Mouse (Mus musculus) testis, adult 2 months (tissue): ENCODE data around the gene Rpl10a. TPM values are rescaled to one million over a fixed set of nuclear protein-coding genes. Genes with fewer than 3 reads are reported as not detected.

Source experiments
- H3K27ac ChIP-seq: fragments of 200-500 bp; 2 replicates; pipeline ENCODE4 v1.5.1; 2012; ENCODE audit warnings: low read depth, low read length; ENCODE audit not compliant: control insufficient read depth, insufficient read depth
- H3K27me3 ChIP-seq: fragments of 200-500 bp; 2 replicates; pipeline ENCODE4 v1.6.1; 2012; ENCODE audit warnings: mild to moderate bottlenecking, low read length, moderate library complexity; ENCODE audit not compliant: control insufficient read depth, insufficient read depth
- H3K36me3 ChIP-seq: fragments of 200-500 bp; 2 replicates; pipeline ENCODE4 v1.6.1; 2012; ENCODE audit warnings: mild to moderate bottlenecking, low read length; ENCODE audit not compliant: control insufficient read depth, insufficient read depth
- H3K4me1 ChIP-seq: fragments of 200-500 bp; 2 replicates; pipeline ENCODE4 v1.6.1; 2012; ENCODE audit warnings: low read length; ENCODE audit not compliant: control insufficient read depth, insufficient read depth
- H3K4me3 ChIP-seq: fragments of 200-500 bp; 2 replicates; pipeline ENCODE4 v1.5.1; 2012; ENCODE audit warnings: low read depth, mild to moderate bottlenecking, low read length, moderate library complexity, mixed read lengths; ENCODE audit not compliant: control insufficient read depth
- CTCF ChIP-seq: fragments of 200-500 bp; IDR thresholded peaks from 2 replicates; pipeline ENCODE4 v1.5.1; 2012; ENCODE audit warnings: low read depth, mild to moderate bottlenecking, inconsistent platforms, low read length, moderate library complexity; ENCODE audit not compliant: control insufficient read depth, insufficient read depth, insufficient replicate concordance
- POLR2A ChIP-seq: fragments of 200-500 bp; IDR thresholded peaks from 2 replicates; pipeline ENCODE4 v1.6.1; 2012; ENCODE audit warnings: low read depth, mild to moderate bottlenecking, inconsistent platforms, low read length, moderate library complexity; ENCODE audit not compliant: control insufficient read depth
- polyA plus RNA-seq: library from polyadenylated mRNA; depleted of rRNA; stranded (reverse); fragments of >200 nt; gene quantifications from 2 replicates; pipeline ENCODE4 v1.2.3, GENCODE M21; 2012

The Rpl10a gene
- polyA plus RNA-seq, 1 experiment: 444 TPM

DNA sequence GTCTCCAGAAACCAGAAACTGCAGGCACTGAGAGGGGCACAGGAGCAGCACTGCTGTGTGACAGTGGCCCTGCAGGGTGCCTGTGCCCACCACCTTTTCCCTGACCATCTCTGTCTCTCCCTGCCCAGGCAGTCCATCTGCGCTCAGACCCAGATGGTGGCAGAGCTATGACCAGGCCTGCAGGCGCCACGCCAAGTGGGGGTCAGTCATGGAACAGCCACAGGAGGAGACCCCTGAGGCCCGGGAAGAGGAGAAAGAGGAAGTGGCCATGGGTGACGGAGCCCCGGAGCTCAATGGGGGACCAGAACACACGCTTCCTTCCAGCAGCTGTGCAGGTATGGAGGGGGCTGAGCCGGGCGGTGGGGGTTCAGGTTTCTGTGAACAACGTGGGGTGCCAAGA is 42.1 kb upstream of the Rpl10a start:
- H3K4me3 ChIP-seq: no peak overlapping the region
- H3K27me3 ChIP-seq: no peaks in the 10 kb centered on the region
- H3K27ac ChIP-seq: no peak overlapping the region
- TF ChIP-seq CTCF (no peak), POLR2A (no peak)
- H3K36me3 ChIP-seq: no peaks in the 10 kb centered on the region
- no peaks in the 10 kb centered on the region for H3K4me1 ChIP-seq

DNA sequence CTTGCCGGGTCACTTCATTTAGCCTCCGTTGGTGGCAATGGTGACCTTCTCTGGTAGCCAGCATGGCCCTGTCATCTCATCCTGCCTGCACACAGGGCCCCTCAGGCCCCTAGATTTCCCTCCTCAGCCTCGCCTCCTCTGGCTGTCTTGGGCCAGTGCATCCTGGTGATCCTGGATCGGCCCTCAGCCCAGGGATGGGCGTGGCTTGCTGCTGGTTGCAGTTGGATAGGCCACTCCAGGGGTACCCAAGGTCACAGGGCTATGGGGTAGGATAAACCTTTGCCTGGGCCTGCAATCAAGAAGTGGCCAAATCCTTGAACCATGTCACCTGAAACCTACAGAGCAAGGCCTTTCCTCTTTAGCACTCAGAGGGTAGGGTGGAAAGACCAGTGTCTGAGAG is 41.3 kb upstream of the Rpl10a start:
- Histone ChIP-seq H3K36me3 (no peaks in the 10 kb centered on the region), H3K27ac (no peak overlapping the region), H3K4me3 (no peak overlapping the region), H3K4me1 (no peaks in the 10 kb centered on the region), H3K27me3 (no peaks in the 10 kb centered on the region)
- TF ChIP-seq CTCF (no peak), POLR2A (no peak)

DNA sequence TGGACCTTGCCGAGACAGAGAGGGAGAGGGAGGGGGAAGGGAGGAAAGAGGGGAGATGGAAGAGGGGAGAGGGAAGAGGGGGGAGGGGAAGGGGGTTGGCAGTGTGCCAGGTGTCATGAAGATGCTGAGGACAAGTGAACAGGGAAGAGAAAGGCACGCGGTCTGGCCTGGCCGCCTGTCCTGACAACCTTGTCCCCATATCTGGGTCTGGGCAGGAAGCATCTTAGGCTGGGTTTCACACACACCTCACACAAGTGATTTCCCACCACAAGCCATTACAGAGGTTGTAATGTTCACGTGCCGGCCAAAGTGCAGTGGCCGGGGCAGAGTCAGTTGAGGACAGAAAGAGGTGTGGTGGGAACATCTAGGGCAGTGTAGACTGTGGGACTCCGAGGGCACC is 40.7 kb upstream of the Rpl10a start:
- no peaks in the 10 kb centered on the region for H3K36me3 ChIP-seq
- no peak overlapping the region for H3K27ac ChIP-seq
- H3K27me3 ChIP-seq: no peaks in the 10 kb centered on the region
- no peak for TF ChIP-seq CTCF
- TF ChIP-seq POLR2A: no peak
- H3K4me3 ChIP-seq: no peak overlapping the region
- no peaks in the 10 kb centered on the region for H3K4me1 ChIP-seq

DNA sequence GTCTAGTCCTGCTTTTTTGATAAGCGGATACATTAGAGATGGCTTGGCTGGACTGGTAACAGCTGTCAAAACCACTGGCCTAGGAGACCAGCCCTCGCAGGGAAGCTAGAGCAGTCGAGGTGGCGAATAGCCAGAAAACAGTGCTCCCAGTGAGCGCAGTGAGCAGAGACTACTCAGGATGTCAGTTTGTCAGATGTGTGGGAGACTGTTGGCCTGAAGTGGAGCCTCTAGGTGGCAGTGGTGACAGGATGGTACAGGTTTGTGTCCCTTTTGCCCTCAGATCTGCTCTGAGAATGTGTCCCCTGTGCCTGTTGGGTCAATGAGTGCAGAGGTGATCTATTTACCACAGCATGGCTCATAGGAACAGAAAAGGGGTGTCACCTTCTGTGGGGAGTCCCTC is 40.3 kb upstream of the Rpl10a start:
- Histone ChIP-seq H3K36me3 (no peaks in the 10 kb centered on the region), H3K4me1 (no peaks in the 10 kb centered on the region)

DNA sequence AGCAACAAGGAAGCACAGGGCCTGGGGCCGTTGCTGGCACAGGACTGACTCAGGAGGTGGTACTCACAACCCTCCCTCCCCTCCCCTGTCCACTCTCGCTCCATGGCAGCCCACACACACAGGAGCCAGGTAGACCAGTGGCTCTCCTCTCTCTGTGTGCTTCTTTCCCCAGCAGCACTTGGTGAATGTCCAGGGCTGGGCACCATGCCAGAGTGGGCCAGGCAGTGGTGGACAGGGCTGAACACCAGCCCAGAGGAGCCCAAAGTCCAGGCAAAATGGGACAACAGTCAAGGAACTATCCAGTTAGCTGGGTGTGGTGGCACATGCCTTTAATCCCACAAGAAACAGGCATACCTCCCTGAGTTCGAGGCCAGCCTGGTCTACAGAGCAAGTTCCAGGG is 38.0 kb upstream of the Rpl10a start:
- H3K4me1 ChIP-seq: no peaks in the 10 kb centered on the region
- no peak overlapping the region for H3K27ac ChIP-seq

More for the DNA sequence above, 40.3 kb upstream of the Rpl10a start:
- no peak overlapping the region for H3K4me3 ChIP-seq
- H3K27me3 ChIP-seq: no peaks in the 10 kb centered on the region
- TF ChIP-seq CTCF (no peak), POLR2A (no peak)
- no peak overlapping the region for H3K27ac ChIP-seq

DNA sequence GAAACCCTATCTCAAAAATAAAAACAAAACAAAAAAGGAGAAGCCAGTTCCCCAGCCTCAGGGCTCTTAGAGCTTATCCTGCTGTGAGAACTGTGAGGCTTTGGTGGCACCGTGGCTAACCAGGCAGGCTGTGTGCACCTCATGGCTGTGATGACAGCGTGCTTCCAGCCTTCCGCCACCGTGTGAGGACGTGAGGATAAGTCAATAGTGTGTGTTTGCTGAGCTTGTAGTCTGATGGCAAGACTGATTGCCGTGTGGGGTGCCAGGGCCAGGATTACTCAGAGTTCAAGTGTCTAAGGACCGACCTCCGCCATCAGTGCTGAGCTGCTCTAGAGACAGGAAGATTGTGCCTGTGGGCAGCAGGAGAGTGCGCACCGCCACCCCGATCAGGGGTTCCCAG is 37.6 kb upstream of the Rpl10a start:
- no peaks in the 10 kb centered on the region for H3K27me3 ChIP-seq
- no peak overlapping the region for H3K4me3 ChIP-seq
- TF ChIP-seq POLR2A: no peak
- no peak for TF ChIP-seq CTCF
- H3K36me3 ChIP-seq: no peaks in the 10 kb centered on the region
- H3K4me1 ChIP-seq: no peaks in the 10 kb centered on the region
- H3K27ac ChIP-seq: no peak overlapping the region

More for the DNA sequence above, 38.0 kb upstream of the Rpl10a start:
- Histone ChIP-seq H3K36me3 (no peaks in the 10 kb centered on the region), H3K4me3 (no peak overlapping the region), H3K27me3 (no peaks in the 10 kb centered on the region)
- TF ChIP-seq POLR2A (no peak), CTCF (no peak)

DNA sequence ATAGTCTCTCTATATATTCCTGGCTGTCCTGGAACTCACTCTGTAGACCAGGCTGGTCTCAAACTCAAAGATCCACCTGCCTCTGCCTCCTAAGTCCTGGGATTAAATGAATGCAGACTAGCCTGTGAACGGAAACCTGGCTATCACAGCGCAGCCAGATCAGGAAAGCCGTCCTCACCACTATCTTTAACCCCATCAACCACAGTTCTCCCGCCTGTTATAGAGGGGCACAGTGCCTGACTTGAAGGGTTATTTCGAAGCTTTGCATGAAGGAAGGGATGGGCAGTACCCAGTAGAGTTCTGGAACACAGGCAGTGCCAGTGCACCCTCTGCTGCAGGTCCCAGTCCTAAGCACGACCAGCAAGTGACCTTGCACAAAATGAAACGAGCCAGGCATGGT is 36.9 kb upstream of the Rpl10a start:
- no peak overlapping the region for H3K27ac ChIP-seq
- no peak overlapping the region for H3K4me3 ChIP-seq
- H3K27me3 ChIP-seq: no peaks in the 10 kb centered on the region
- TF ChIP-seq CTCF (no peak), POLR2A (no peak)
- no peaks in the 10 kb centered on the region for H3K36me3 ChIP-seq
- no peaks in the 10 kb centered on the region for H3K4me1 ChIP-seq

DNA sequence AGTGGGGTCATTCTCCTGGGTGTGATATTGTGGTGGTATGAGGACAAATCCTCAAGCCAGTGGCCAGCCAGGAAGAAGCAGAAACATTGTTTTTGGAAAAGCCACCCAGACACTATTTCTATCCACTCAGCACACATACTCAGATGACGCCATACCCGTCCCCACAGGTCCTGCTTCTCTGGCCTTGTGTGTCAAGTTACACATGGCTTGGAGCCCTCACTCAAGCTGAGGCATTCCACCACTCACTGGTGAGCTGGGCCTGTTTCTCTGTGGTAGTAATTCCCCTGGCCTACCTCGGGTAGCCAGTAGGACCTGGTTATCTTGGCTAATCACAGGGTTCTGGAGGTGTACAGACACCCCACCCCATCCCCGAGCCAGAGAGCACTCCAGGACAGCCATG is 34.6 kb upstream of the Rpl10a start:
- TF ChIP-seq CTCF: no peak
- TF ChIP-seq POLR2A: no peak
- Histone ChIP-seq H3K27me3 (no peaks in the 10 kb centered on the region), H3K36me3 (no peaks in the 10 kb centered on the region), H3K27ac (no peak overlapping the region), H3K4me3 (no peak overlapping the region), H3K4me1 (no peaks in the 10 kb centered on the region)
